Mouse (Mus musculus) cortical plate, adult 2 months (tissue): ENCODE results near the gene Gm16253.

Source experiments
- CTCF ChIP-seq: fragments of 200-500 bp; IDR thresholded peaks from 2 replicates; pipeline ENCODE4 v1.5.1; 2011; ENCODE audit warnings: mild to moderate bottlenecking, control low read depth, low read length; ENCODE audit not compliant: insufficient read depth; ENCODE audit errors: extremely low read depth
- POLR2A ChIP-seq: fragments of 200-500 bp; IDR thresholded peaks from 2 replicates; pipeline ENCODE4 v1.6.1; 2011; ENCODE audit warnings: mild to moderate bottlenecking, low read length, control low read depth; ENCODE audit not compliant: insufficient read depth; ENCODE audit errors: extremely low read depth

DNA sequence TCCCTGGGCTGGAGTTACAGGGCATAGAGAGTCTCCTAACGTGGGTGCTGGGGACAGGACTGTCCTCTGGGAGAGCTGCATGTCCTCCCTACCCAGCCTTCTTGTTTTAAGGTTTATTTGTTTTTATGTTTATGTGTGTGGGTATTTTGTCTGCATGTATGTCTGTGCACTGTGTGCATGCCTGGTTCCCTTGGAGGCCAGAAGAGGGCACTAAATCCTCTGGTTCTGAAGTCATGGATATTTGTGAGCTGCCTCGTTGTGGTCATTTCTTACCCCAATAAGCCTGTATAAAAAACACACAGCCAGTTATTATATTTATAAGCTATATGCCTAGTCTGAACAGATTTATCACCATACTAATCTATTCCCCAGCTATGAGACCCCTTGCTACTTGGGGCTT, 42.5 kb upstream of the Gm16253 start:
- TF ChIP-seq CTCF: no peak
- TF ChIP-seq POLR2A: no peak
